Mouse (Mus musculus): Measurements from ENCODE around the gene Napa. TPM values are rescaled to one million over a fixed set of nuclear protein-coding genes. Genes with fewer than 3 reads are reported as not detected.

Gene Napa
- polyA plus RNA-seq, 1 experiment from 2014 or later, result 208 TPM

DNA sequence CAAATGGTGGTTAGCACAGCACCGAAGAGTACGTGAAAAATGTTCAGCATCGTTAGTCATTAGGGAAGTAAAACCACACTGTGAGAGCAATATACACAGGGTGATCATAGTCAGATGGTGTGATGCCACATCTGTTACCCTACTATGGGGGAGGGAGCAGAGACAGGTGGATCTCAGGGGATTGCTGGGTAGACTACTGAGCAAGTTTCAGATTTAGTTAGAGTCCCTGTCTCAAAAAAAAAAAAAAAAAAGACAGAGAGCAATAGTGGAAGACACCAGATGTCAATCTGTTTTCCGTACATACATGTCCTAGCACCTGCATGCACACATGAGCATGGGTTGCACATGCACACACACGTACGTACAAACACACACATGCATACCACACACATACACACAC, 42.6 kb upstream of the Napa start:
- Histone ChIP-seq H3K4me2 (ENCODE audit: low read length) (no peak overlapping the region), H3K4me3 (ENCODE audit: low read depth, low read length) (no peak overlapping the region), H3K27ac (ENCODE audit: low read depth) (no peak overlapping the region), H3K9ac (ENCODE audit: low read length) (no peak overlapping the region), H3K27me3 (replicated peaks; ENCODE audit: control insufficient read depth, insufficient read depth, low read length) (peaks cover 5% of the 10 kb centered on the region; the same call in 1 of the 2 replicates), H3K9me3 (ENCODE audit: control insufficient read depth, low read length) (no peaks in the 10 kb centered on the region), H3K36me3 (ENCODE audit: control insufficient read depth, insufficient read depth, low read length) (no peaks in the 10 kb centered on the region), H3K4me1 (replicated peaks; ENCODE audit: control insufficient read depth, insufficient read depth, low read length) (0 out of 2 replicates have a peak, but pooled peaks cover 8% of the 10 kb centered on the region)
- ATAC-seq (replicated peaks; ENCODE audit: low FRiP score, low TSS enrichment, low read depth) (no peak), DNase-seq (ENCODE audit: low spot score) (no peak)
- 83% methylated on average over 6 of the region's 6 CpGs for WGBS

DNA sequence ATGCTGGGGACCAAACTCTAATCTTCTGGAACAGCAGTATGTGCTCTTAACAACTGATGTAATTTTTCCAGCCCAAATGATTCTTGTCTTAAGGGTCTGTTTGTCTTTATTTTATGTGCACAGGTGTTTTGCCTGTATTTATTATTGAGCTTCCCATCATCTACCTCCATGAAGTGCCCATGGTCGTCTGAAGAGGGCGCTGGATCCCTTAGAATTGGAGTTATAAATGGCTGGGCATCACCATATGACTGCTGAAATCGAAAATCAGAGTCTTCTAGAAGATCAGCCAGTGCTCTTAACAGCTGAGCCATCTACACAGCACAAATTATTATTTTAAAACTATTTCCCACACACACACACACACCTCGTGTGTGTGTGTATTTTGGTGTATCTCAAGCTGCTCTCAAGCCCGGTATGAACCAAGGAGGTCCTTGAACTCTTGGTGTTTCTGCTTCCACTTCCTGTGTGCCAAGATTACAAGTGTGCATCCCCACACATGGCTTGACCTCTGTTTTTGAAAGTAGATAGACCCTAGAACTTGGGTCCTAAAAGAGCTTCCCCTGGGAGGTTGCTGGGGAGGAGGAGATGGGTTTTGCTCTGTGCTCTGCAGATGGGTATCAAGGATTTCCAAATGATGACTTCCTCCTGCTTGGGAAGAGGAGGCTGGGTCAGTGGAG, 41.7 kb upstream of the Napa start:
- WGBS, result 26% methylated on average over 5 of the region's 5 CpGs
- 0 out of 2 replicates have a peak, but pooled peaks cover 8% of the 10 kb centered on the region for H3K4me1 ChIP-seq (replicated peaks; ENCODE audit: control insufficient read depth, insufficient read depth, low read length)
- H3K36me3 ChIP-seq (ENCODE audit: control insufficient read depth, insufficient read depth, low read length), result no peaks in the 10 kb centered on the region
- no peak for DNase-seq (ENCODE audit: low spot score)
- no peak overlapping the region for H3K9ac ChIP-seq (ENCODE audit: low read length)
- peaks cover 14% of the 10 kb centered on the region for H3K27me3 ChIP-seq (replicated peaks; ENCODE audit: control insufficient read depth, insufficient read depth, low read length)
- H3K27ac ChIP-seq (ENCODE audit: low read depth), result no peak overlapping the region
- no peak overlapping the region for H3K4me2 ChIP-seq (ENCODE audit: low read length)
- no peak for ATAC-seq (replicated peaks; ENCODE audit: low FRiP score, low TSS enrichment, low read depth)
- H3K4me3 ChIP-seq (ENCODE audit: low read depth, low read length), result no peak overlapping the region
- H3K9me3 ChIP-seq (ENCODE audit: control insufficient read depth, low read length), result peaks cover 4% of the 10 kb centered on the region

DNA sequence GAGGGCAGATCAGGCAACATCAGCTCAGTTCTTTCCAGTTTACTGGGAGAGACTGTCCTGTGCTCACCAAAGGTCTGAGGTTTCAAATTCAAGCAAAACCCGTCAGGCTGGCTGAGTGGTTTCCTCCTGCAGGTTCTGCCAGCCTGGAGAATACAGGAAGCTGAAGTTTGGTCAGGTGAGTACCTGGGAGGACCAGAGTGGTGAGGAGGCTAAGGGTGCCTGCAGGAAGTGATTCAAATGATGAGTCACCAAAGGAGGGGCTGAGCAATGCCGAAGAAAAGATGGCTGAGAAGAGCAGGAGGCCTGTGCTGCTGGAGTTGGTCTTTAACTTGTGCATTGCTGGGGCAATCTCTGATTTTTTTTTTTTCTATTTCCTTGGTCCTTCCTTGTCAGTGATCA, 41.1 kb upstream of the Napa start:
- DNase-seq (ENCODE audit: low spot score) (no peak), ATAC-seq (replicated peaks; ENCODE audit: low FRiP score, low TSS enrichment, low read depth) (no peak; the same call in 1 of the 2 replicates)
- Histone ChIP-seq H3K27ac (ENCODE audit: low read depth) (no peak overlapping the region), H3K36me3 (ENCODE audit: control insufficient read depth, insufficient read depth, low read length) (no peaks in the 10 kb centered on the region), H3K4me3 (ENCODE audit: low read depth, low read length) (no peak overlapping the region), H3K9me3 (ENCODE audit: control insufficient read depth, low read length) (peaks cover 10% of the 10 kb centered on the region), H3K4me2 (ENCODE audit: low read length) (no peak overlapping the region), H3K9ac (ENCODE audit: low read length) (no peak overlapping the region), H3K4me1 (replicated peaks; ENCODE audit: control insufficient read depth, insufficient read depth, low read length) (0 out of 2 replicates have a peak, but pooled peaks cover 4% of the 10 kb centered on the region), H3K27me3 (replicated peaks; ENCODE audit: control insufficient read depth, insufficient read depth, low read length) (peaks cover 20% of the 10 kb centered on the region)
- WGBS, result 55% methylated on average over 2 of the region's 2 CpGs

DNA sequence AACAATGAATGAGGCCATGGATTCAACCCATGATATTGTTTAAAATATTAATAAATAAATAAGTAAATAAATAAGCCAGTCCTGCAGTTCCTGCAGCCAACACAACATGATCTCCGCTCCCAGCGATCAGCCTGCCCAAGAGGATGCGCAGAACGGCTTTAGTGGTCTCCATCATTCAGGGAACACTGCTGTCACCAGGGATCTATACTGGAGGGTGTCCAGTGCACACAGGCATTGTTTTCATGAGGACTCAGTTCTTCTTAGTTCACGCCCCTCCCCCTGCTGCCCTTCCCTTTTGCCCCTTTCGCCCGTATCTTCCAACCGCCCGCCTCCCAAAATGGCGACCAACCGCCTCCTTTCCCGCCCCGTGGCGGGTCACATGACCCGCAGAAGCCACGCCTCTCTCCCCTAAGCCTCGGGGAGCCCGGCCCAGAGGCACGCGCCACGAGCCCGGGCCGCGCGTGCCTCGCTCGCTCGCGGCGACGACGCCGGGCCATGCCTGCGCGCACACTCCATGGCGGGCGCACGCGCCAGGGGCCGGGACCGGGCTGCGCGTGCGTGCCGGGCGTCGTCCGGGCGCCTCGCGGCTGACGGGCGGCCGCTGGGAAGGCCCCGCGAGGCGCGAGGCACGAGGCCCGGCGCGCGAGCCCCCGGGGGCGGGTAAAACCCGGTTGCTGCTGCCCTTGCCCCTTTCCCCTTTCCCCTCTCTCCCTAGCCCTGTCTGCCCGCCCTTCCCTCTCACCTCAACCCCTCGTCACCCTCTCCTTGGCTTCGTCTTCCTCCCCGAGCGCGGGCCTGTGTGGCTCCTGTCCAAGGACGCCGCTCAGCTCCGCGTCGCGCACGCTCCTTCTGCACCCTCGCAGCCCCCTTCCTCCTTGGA, 36.8 kb upstream of the Napa start, which contains the start of gene Zfp541:
TSS of gene Zfp541 (plus strand) at position 596 of the 880 bp plus-strand sequence.
- Histone ChIP-seq H3K9me3 (ENCODE audit: control insufficient read depth, low read length) (peaks cover 14% of the 10 kb centered on the region), H3K4me2 (ENCODE audit: low read length) (peak within 1 kb of the TSS; percentile 17; the same call in 1 of the 2 replicates), H3K27ac (ENCODE audit: low read depth) (no peak within 1 kb of the TSS), H3K4me3 (ENCODE audit: low read depth, low read length) (peak within 1 kb of the TSS; percentile 7; the same call in 1 of the 2 replicates), H3K27me3 (replicated peaks; ENCODE audit: control insufficient read depth, insufficient read depth, low read length) (peaks cover 27% of the 10 kb centered on the region), H3K36me3 (ENCODE audit: control insufficient read depth, insufficient read depth, low read length) (no peaks in the 10 kb centered on the region), H3K9ac (ENCODE audit: low read length) (no peak within 1 kb of the TSS), H3K4me1 (replicated peaks; ENCODE audit: control insufficient read depth, insufficient read depth, low read length) (no peaks in the 10 kb centered on the region)
- WGBS, result 43% methylated on average over 66 of the region's 80 CpGs
- ATAC-seq (replicated peaks; ENCODE audit: low FRiP score, low TSS enrichment, low read depth) (no peak), DNase-seq (ENCODE audit: low spot score) (no peak)

DNA sequence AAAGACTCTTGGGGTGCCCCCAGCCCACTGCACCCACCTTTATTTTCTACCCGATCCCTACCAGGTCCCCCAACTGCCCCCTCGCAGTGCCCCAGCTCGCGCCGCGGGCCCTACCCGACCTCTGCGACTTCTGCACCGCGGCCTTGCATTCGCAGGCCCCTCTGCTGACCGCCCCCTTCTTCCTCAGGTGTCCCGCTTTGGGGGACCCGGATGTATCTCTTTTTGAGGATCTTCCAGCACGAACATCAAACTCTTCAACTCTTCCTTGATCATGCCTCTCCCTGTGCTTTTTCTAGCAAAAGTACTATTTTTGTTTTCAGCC, 36.2 kb upstream of the Napa start:
- Histone ChIP-seq H3K9me3 (ENCODE audit: control insufficient read depth, low read length) (peaks cover 14% of the 10 kb centered on the region), H3K4me3 (ENCODE audit: low read depth, low read length) (no peak overlapping the region), H3K4me2 (ENCODE audit: low read length) (no peak overlapping the region), H3K36me3 (ENCODE audit: control insufficient read depth, insufficient read depth, low read length) (no peaks in the 10 kb centered on the region), H3K27me3 (replicated peaks; ENCODE audit: control insufficient read depth, insufficient read depth, low read length) (peaks cover 27% of the 10 kb centered on the region), H3K27ac (ENCODE audit: low read depth) (no peak overlapping the region), H3K4me1 (replicated peaks; ENCODE audit: control insufficient read depth, insufficient read depth, low read length) (no peaks in the 10 kb centered on the region), H3K9ac (ENCODE audit: low read length) (no peak overlapping the region)
- no peak for ATAC-seq (replicated peaks; ENCODE audit: low FRiP score, low TSS enrichment, low read depth)
- 72% methylated on average over 15 of the region's 15 CpGs for WGBS
- DNase-seq (ENCODE audit: low spot score), result no peak

DNA sequence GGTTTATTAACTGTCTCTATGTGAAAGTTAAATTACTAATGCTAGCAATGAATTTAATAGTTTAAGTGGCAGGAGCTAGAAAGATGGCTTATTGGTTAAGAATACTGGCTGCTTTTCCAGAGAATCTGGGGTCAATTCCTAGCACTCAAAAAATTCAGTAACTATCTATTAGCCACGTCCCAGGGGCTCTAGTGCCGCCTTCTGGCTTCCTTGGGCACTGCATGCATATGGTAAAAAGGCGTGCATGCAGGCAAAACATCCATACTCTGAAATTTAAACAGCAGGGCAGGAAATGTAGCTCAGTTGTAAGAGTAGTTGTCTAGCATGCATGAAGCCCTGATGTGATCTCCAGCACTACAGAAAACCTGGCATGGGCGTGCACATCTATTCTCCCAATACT, 34.8 kb upstream of the Napa start:
- DNase-seq (ENCODE audit: low spot score), result no peak

DNA sequence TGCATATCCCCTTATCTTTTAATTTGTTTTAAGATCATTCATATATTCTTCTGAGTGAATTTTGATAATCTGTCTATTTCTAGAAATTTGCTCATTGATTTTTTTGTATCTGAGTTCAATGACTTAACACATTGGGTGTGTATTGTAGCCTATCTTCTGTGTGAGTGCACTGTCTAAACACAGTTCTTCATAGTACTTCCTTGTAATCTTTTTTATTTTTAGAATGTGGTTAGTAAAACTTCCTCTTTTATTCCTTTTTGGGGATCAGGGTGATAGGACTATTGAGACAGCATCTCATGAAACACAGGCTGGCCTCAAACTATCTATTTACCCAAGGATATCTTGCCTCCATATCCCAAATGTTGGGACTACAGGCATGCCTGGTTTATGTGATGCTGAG, 27.4 kb upstream of the Napa start:
- Histone ChIP-seq H3K27me3 (replicated peaks; ENCODE audit: control insufficient read depth, insufficient read depth, low read length) (no peaks in the 10 kb centered on the region), H3K9me3 (ENCODE audit: control insufficient read depth, low read length) (no peaks in the 10 kb centered on the region), H3K9ac (ENCODE audit: low read length) (no peak overlapping the region), H3K36me3 (ENCODE audit: control insufficient read depth, insufficient read depth, low read length) (no peaks in the 10 kb centered on the region), H3K27ac (ENCODE audit: low read depth) (no peak overlapping the region), H3K4me3 (ENCODE audit: low read depth, low read length) (no peak overlapping the region), H3K4me2 (ENCODE audit: low read length) (no peak overlapping the region), H3K4me1 (replicated peaks; ENCODE audit: control insufficient read depth, insufficient read depth, low read length) (no peaks in the 10 kb centered on the region)
- DNase-seq (ENCODE audit: low spot score), result no peak
- ATAC-seq (replicated peaks; ENCODE audit: low FRiP score, low TSS enrichment, low read depth), result no peak

More for the DNA sequence above, 34.8 kb upstream of the Napa start:
- no peak overlapping the region for H3K9ac ChIP-seq (ENCODE audit: low read length)
- H3K4me2 ChIP-seq (ENCODE audit: low read length), result no peak overlapping the region
- 37% methylated on average over 4 of the region's 4 CpGs for WGBS
- no peak overlapping the region for H3K27ac ChIP-seq (ENCODE audit: low read depth)
- peaks cover 14% of the 10 kb centered on the region for H3K9me3 ChIP-seq (ENCODE audit: control insufficient read depth, low read length)
- H3K36me3 ChIP-seq (ENCODE audit: control insufficient read depth, insufficient read depth, low read length), result no peaks in the 10 kb centered on the region
- no peak for ATAC-seq (replicated peaks; ENCODE audit: low FRiP score, low TSS enrichment, low read depth)
- no peak overlapping the region for H3K4me3 ChIP-seq (ENCODE audit: low read depth, low read length)
- no peaks in the 10 kb centered on the region for H3K4me1 ChIP-seq (replicated peaks; ENCODE audit: control insufficient read depth, insufficient read depth, low read length)
- H3K27me3 ChIP-seq (replicated peaks; ENCODE audit: control insufficient read depth, insufficient read depth, low read length), result peaks cover 27% of the 10 kb centered on the region

DNA sequence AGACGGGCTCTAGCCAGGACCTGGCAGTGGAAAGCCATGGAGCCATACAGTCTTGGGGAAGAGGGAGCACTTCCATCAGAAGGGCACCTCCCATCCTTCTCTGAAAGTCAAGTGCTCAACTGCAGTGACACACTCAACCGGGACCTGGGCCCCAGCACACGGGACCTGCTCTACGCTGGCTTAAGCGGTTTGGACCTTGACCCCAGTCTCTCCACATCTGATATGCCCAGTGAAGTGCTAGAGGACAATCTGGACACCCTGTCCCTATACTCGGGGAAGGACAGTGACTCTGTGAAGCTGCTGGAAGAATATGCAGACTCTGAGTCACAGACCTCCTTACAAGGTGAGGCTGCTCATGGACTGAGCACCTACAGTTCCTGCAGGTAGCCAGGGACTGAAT, 26.4 kb upstream of the Napa start:
- H3K9ac ChIP-seq (ENCODE audit: low read length), result no peak overlapping the region
- no peaks in the 10 kb centered on the region for H3K27me3 ChIP-seq (replicated peaks; ENCODE audit: control insufficient read depth, insufficient read depth, low read length)
- no peaks in the 10 kb centered on the region for H3K4me1 ChIP-seq (replicated peaks; ENCODE audit: control insufficient read depth, insufficient read depth, low read length)
- H3K9me3 ChIP-seq (ENCODE audit: control insufficient read depth, low read length), result no peaks in the 10 kb centered on the region
- 76% methylated on average over 6 of the region's 6 CpGs for WGBS
- H3K27ac ChIP-seq (ENCODE audit: low read depth), result no peak overlapping the region
- DNase-seq (ENCODE audit: low spot score) (no peak), ATAC-seq (replicated peaks; ENCODE audit: low FRiP score, low TSS enrichment, low read depth) (0 out of 2 replicates have a peak, but pooled peaks have one; percentile 32)
- H3K4me2 ChIP-seq (ENCODE audit: low read length), result no peak overlapping the region
- no peaks in the 10 kb centered on the region for H3K36me3 ChIP-seq (ENCODE audit: control insufficient read depth, insufficient read depth, low read length)
- no peak overlapping the region for H3K4me3 ChIP-seq (ENCODE audit: low read depth, low read length)
